Mouse (Mus musculus): ENCODE measurements around the gene Lrrc40. TPM values are rescaled to one million over a fixed set of nuclear protein-coding genes. Genes with fewer than 3 reads are reported as not detected.

The Lrrc40 gene
- polyA plus RNA-seq, 1 experiment from 2014 or later: 42.5 TPM

DNA sequence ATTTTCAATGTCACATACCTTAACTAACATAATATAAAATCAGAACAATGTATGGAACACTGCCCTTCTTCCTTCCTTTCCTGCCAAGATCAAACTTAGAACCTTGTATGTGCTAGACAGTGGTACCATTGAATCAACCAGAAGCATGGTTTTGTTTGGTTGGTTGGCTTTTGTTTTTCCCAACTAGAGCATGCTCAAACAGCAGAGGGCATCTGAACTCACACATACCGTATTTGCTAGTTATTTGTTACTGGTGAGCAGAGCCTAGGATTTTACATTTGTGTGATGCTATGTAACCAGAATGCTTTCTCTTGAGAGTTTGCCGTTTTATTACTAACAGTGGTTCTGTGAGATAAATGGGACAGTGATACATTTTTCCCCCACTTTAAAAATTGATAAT lies 13.0 kb downstream of the Lrrc40 start:
- no peak for ATAC-seq (ENCODE audit: insufficient number of reproducible peaks, low FRiP score, low TSS enrichment, low read depth)
- WGBS: 80% methylated on average over 2 of the region's 2 CpGs
- H3K9me3 ChIP-seq (replicated peaks): no peaks in the 10 kb centered on the region
- no peak overlapping the region for H3K4me3 ChIP-seq (replicated peaks)
- no peak overlapping the region for H3K27ac ChIP-seq (replicated peaks)
- no peaks in the 10 kb centered on the region for H3K36me3 ChIP-seq
- no peak overlapping the region for H3K9ac ChIP-seq
- H3K27me3 ChIP-seq: no peaks in the 10 kb centered on the region
- H3K4me1 ChIP-seq: no peaks in the 10 kb centered on the region
- H3K4me2 ChIP-seq (replicated peaks): no peak overlapping the region

DNA sequence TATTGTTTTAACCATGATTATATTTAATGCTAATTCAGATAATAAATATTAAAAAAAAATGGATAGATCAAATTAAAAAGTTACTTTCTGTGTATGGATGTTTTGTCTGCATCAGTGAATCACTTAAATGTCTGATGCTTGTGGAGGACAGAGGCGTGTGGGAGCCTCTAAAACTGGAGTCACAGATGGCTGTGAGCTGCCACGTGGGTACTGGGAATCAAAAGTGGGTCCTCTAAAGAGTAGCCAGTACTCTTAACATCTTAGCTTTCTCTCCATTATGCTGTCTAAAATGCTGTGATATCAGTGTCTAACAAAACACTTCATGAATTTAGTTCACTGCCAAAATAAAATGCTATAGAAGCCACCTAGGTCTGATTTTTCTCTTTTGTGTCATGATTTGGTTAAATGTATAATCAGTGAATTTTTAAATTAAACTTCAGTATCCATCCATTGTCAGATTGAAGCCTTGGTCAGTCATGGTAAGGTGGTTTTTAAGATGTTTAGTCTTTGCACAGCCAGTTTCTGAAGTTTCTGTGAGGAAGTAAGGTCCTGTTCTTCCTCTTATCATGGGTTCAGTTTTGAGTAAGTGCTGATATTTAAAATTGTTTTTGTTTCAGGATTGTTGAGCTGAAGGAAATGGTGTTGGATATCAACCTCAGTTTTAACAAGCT lies 24.3 kb downstream of the Lrrc40 start:
- no peak overlapping the region for H3K4me3 ChIP-seq (replicated peaks)
- H3K36me3 ChIP-seq: peaks cover 33% of the 10 kb centered on the region
- H3K9ac ChIP-seq: no peak overlapping the region
- no peaks in the 10 kb centered on the region for H3K27me3 ChIP-seq
- H3K27ac ChIP-seq (replicated peaks): no peak overlapping the region
- no peak for ATAC-seq (ENCODE audit: insufficient number of reproducible peaks, low FRiP score, low TSS enrichment, low read depth)
- H3K4me2 ChIP-seq (replicated peaks): no peak overlapping the region
- WGBS: 87% methylated on average over 2 of the region's 2 CpGs
- no peaks in the 10 kb centered on the region for H3K4me1 ChIP-seq
- no peaks in the 10 kb centered on the region for H3K9me3 ChIP-seq (replicated peaks)

- no peaks in the 10 kb centered on the region for H3K9me3 ChIP-seq (replicated peaks)
- H3K4me1 ChIP-seq: no peaks in the 10 kb centered on the region
- H3K27me3 ChIP-seq: no peaks in the 10 kb centered on the region
- 88% methylated on average over 5 of the region's 5 CpGs for WGBS
- no peak for ATAC-seq (ENCODE audit: insufficient number of reproducible peaks, low FRiP score, low TSS enrichment, low read depth)
- no peak overlapping the region for H3K4me2 ChIP-seq (replicated peaks)
- no peak overlapping the region for H3K9ac ChIP-seq
- no peak overlapping the region for H3K27ac ChIP-seq (replicated peaks)
- peaks cover 20% of the 10 kb centered on the region for H3K36me3 ChIP-seq
- H3K4me3 ChIP-seq (replicated peaks): no peak overlapping the region
Measured at GRCm38 (mm10) chr3:158061811-158062523, 25.5 kb downstream of the Lrrc40 start.

- no peak for ATAC-seq (ENCODE audit: insufficient number of reproducible peaks, low FRiP score, low TSS enrichment, low read depth)
- Histone ChIP-seq H3K4me1 (no peaks in the 10 kb centered on the region), H3K9me3 (replicated peaks) (no peaks in the 10 kb centered on the region), H3K9ac (no peak overlapping the region), H3K36me3 (peaks cover 6% of the 10 kb centered on the region; the same call in 1 of the 2 replicates), H3K27ac (replicated peaks) (no peak overlapping the region), H3K27me3 (no peaks in the 10 kb centered on the region), H3K4me2 (replicated peaks) (no peak overlapping the region), H3K4me3 (replicated peaks) (no peak overlapping the region)
- WGBS: 95% methylated on average over 2 of the region's 2 CpGs
Measured at GRCm38 (mm10) chr3:158065256-158065655, 28.8 kb downstream of the Lrrc40 start.

GRCm38 (mm10) chr3:158067916-158068315 lies 31.5 kb downstream of the Lrrc40 start:
- H3K4me3 ChIP-seq (replicated peaks): no peak overlapping the region
- ATAC-seq (ENCODE audit: insufficient number of reproducible peaks, low FRiP score, low TSS enrichment, low read depth): no peak
- H3K9me3 ChIP-seq (replicated peaks): no peaks in the 10 kb centered on the region
- H3K36me3 ChIP-seq: 0 out of 2 replicates have a peak, but pooled peaks cover 6% of the 10 kb centered on the region
- 67% methylated on average over 7 of the region's 7 CpGs for WGBS
- no peak overlapping the region for H3K27ac ChIP-seq (replicated peaks)
- no peaks in the 10 kb centered on the region for H3K4me1 ChIP-seq
- no peak overlapping the region for H3K4me2 ChIP-seq (replicated peaks)
- H3K27me3 ChIP-seq: no peaks in the 10 kb centered on the region
- no peak overlapping the region for H3K9ac ChIP-seq

- Histone ChIP-seq H3K9ac (no peak overlapping the region), H3K4me2 (replicated peaks) (no peak overlapping the region), H3K36me3 (0 out of 2 replicates have a peak, but pooled peaks cover 6% of the 10 kb centered on the region), H3K27me3 (no peaks in the 10 kb centered on the region), H3K4me3 (replicated peaks) (no peak overlapping the region), H3K9me3 (replicated peaks) (no peaks in the 10 kb centered on the region), H3K27ac (replicated peaks) (no peak overlapping the region), H3K4me1 (no peaks in the 10 kb centered on the region)
- 43% methylated on average over 9 of the region's 9 CpGs for WGBS
- ATAC-seq (ENCODE audit: insufficient number of reproducible peaks, low FRiP score, low TSS enrichment, low read depth): no peak
Measured at GRCm38 (mm10) chr3:158068613-158069263, 32.3 kb downstream of the Lrrc40 start.

DNA sequence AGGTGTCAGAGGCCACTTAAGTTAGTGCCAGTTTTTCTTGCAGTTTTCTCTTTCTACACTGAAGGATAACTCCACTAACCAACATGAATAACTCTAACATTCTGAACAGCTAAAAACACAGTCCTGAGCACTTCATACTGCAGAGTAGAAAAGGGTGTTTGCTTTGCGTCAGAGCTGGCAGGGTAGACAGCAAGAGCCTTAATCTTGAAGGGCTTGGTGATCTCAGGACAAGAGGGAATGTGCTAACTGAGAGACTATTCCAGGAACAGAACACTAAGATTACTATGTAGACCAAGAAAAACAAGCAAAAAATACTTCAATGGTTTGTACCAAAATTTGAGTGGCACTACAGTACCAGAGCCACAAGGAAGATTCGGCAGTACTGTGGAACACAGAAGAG lies 38.5 kb downstream of the Lrrc40 start:
- Histone ChIP-seq H3K9me3 (replicated peaks) (no peaks in the 10 kb centered on the region), H3K4me3 (replicated peaks) (no peak overlapping the region), H3K27ac (replicated peaks) (no peak overlapping the region), H3K9ac (no peak overlapping the region), H3K36me3 (no peaks in the 10 kb centered on the region), H3K27me3 (no peaks in the 10 kb centered on the region), H3K4me2 (replicated peaks) (no peak overlapping the region), H3K4me1 (no peaks in the 10 kb centered on the region)
- WGBS: 89% methylated on average over 2 of the region's 2 CpGs
- ATAC-seq (ENCODE audit: insufficient number of reproducible peaks, low FRiP score, low TSS enrichment, low read depth): no peak

GRCm38 (mm10) chr3:158076685-158077379 lies 40.4 kb downstream of the Lrrc40 start:
- Histone ChIP-seq H3K4me3 (replicated peaks) (no peak overlapping the region), H3K4me1 (no peaks in the 10 kb centered on the region), H3K27me3 (no peaks in the 10 kb centered on the region), H3K9me3 (replicated peaks) (no peaks in the 10 kb centered on the region), H3K9ac (no peak overlapping the region), H3K27ac (replicated peaks) (no peak overlapping the region), H3K36me3 (no peaks in the 10 kb centered on the region), H3K4me2 (replicated peaks) (no peak overlapping the region)
- WGBS: 39% methylated on average over 4 of the region's 4 CpGs
- no peak for ATAC-seq (ENCODE audit: insufficient number of reproducible peaks, low FRiP score, low TSS enrichment, low read depth)

GRCm38 (mm10) chr3:158077380-158077772 lies 40.9 kb downstream of the Lrrc40 start:
- Histone ChIP-seq H3K9me3 (replicated peaks) (no peaks in the 10 kb centered on the region), H3K27me3 (no peaks in the 10 kb centered on the region), H3K4me1 (no peaks in the 10 kb centered on the region), H3K4me3 (replicated peaks) (no peak overlapping the region), H3K36me3 (no peaks in the 10 kb centered on the region), H3K4me2 (replicated peaks) (no peak overlapping the region), H3K27ac (replicated peaks) (no peak overlapping the region), H3K9ac (no peak overlapping the region)
- ATAC-seq (ENCODE audit: insufficient number of reproducible peaks, low FRiP score, low TSS enrichment, low read depth): no peak
- 54% methylated on average over 1 of the region's 1 CpGs for WGBS

GRCm38 (mm10) chr3:158077828-158078227 lies 41.4 kb downstream of the Lrrc40 start:
- Histone ChIP-seq H3K9ac (no peak overlapping the region), H3K4me3 (replicated peaks) (no peak overlapping the region), H3K4me1 (no peaks in the 10 kb centered on the region), H3K9me3 (replicated peaks) (no peaks in the 10 kb centered on the region), H3K4me2 (replicated peaks) (no peak overlapping the region), H3K27ac (replicated peaks) (no peak overlapping the region), H3K36me3 (no peaks in the 10 kb centered on the region), H3K27me3 (no peaks in the 10 kb centered on the region)
- no peak for ATAC-seq (ENCODE audit: insufficient number of reproducible peaks, low FRiP score, low TSS enrichment, low read depth)
- 72% methylated on average over 5 of the region's 5 CpGs for WGBS

DNA sequence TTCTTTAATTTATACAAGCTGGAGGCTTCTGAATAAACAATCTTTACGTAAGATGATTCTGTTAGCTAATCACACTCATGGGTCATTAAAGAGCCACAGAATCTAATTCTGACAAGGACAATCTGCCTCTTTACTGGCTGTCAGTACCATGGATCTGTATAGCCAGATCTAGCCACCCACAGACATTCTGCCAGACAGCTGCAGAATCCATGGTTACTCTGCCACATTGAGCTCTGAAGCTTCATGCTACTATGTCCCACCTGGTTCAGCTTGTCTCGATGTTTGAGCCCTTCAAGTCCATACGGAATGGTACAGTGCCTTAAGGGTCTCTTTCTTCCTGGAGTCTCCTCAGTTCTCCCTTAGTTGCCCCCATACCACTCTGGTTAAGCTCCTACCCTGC lies 55.1 kb downstream of the Lrrc40 start:
- Histone ChIP-seq H3K4me3 (replicated peaks) (no peak overlapping the region), H3K4me1 (no peaks in the 10 kb centered on the region), H3K9me3 (replicated peaks) (no peaks in the 10 kb centered on the region), H3K27me3 (no peaks in the 10 kb centered on the region), H3K27ac (replicated peaks) (no peak overlapping the region), H3K9ac (no peak overlapping the region), H3K4me2 (replicated peaks) (no peak overlapping the region), H3K36me3 (no peaks in the 10 kb centered on the region)
- WGBS: 72% methylated on average over 3 of the region's 3 CpGs
- ATAC-seq (ENCODE audit: insufficient number of reproducible peaks, low FRiP score, low TSS enrichment, low read depth): no peak

Measured in embryonic facial prominence, embryonic 15.5 days (tissue).